Mouse (Mus musculus) cortical plate, adult 2 months (tissue): ENCODE measurements at regions not wholly inside any gene's neighbourhood (a gene's known extent, or its start where the extent isn't known, plus 50 kb on each side); places are given as distances from the start of the nearest gene placed in this dataset.

ENCODE experiments used
- CTCF ChIP-seq: fragments of 200-500 bp; IDR thresholded peaks from 2 replicates; pipeline ENCODE4 v1.5.1; 2011; ENCODE audit warnings: mild to moderate bottlenecking, control low read depth, low read length; ENCODE audit not compliant: insufficient read depth; ENCODE audit errors: extremely low read depth
- POLR2A ChIP-seq: fragments of 200-500 bp; IDR thresholded peaks from 2 replicates; pipeline ENCODE4 v1.6.1; 2011; ENCODE audit warnings: mild to moderate bottlenecking, low read length, control low read depth; ENCODE audit not compliant: insufficient read depth; ENCODE audit errors: extremely low read depth

GRCm38 (mm10) chr3:63582180-63582579 is 98.5 kb upstream of the Gm34302 start:
- TF ChIP-seq POLR2A (no peak), CTCF (no peak)
